Mouse (Mus musculus) heart, adult 11 months (tissue): ENCODE measurements at regions not wholly inside any gene's neighbourhood (a gene's known extent, or its start where the extent isn't known, plus 50 kb on each side); places are given as distances from the start of the nearest gene placed in this dataset.

Experiments
- DNase-seq: peaks from one replicate; pipeline ENCODE4 v3.0.0; 2022

DNA sequence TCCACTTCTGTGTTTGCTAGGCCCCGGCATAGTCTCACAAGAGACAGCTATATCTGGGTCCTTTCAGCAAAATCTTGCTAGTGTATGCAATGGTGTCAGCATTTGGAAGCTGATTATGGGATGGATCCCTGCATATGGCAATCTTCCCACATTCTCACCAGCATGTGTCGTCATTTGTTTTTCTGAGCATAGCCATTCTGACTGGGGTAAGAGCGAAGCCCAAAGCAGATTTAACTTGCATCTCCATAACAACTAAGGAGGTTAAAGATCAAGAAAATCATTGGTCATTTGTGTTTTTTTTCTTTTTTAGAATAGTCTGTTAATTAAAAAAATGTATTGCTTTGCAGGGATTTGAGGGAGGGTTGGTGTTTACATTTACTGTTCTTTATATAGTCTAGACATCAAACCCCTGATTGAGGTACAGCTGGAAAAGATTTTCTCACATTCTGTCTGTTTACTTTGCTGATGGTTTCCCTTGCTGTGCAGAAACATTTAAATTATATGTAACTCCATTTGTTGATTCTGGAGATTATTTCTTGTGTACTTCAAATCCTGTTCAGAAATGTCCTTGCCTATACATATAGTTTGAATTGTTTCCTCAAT, 678.1 kb downstream of the Phex start:
- DNase-seq = no peak

DNA sequence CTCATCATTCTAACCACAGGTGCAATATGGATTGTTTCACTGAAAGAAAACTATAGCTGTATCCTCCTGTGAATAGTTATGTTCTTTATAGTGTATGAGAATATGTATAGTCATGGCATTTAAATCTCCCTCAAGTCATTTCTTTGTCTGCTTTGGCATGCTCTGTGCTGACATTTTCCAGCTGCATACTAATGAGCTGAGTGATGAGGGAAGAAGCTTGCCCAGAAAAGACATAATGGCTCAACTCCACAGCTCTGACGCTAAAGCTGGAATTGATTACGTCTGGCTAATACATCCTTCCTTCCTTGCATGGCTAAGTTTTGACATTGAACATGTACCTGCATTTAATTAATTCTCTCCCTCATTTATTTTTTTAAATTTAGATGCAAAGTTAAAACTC, 722.9 kb downstream of the Phex start:
- DNase-seq = no peak

DNA sequence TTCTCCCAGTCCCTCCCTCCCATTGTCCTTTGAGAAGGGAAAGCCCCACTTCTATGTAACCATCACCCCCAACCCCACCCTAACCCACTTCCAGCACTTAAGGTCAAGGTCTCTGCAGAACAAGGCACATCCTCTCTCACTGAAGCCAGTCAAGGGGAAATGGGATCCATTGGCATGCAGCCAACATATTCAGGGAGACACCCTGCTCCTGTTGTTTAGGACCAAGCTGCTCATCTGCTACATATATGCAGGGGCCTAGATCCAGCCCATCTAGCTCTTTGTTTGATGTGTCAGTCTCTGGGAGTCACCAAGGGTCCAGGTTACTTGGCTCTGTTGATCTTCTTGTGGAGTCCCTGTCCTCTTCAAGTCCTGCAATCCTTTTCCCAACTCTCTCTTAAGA, 737.2 kb downstream of the Phex start:
- peak; percentile 77 for DNase-seq

DNA sequence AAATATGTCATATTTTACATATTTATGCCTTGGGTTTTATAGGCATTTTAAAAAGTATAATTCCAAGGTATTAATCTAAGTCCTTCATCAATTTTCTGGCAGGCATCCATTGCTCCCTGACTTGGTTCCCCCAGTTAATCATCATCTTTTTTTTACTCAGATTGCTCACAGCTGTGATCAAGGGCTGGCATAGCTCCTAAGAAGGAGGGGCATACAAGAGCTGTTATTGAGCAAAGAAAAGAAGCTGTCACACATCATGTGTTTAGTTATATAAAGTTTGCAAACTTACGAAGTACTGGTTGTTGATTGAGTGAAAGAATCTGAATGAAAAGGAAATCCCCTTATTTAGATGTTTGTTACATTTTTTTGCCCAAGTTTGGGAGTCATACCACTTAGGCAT, 741.5 kb downstream of the Phex start:
- no peak for DNase-seq

DNA sequence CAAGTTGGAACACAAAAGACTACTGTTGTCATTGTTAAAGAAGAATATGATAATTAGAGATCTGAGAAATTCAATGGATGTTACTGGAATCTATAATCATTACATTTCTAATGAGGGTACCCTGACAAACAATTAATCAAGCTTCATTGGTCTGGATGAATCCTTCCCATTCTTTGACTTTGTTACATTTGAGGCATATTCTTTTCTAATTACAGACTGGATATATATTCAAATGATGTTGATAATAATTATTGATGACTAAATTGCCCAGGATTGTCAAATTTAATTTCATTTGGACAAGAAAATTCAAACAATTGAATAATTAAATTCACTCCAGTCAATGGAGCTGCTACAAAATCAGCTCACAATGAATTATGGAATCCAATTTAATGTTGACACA, 745.6 kb downstream of the Phex start:
- DNase-seq = no peak
